Mouse (Mus musculus): ENCODE results near the gene Nup153.
A peak's percentile ranks its signal among the peaks of the same experiment; 100 is the strongest.

Nup153 gene

GRCm38 (mm10) chr13:46728411-46728810, 671 bp upstream of the Nup153 start:
- DNase-seq (ENCODE audit: low spot score), result peak; percentile 22

GRCm38 (mm10) chr13:46727038-46727836, 503 bp downstream of the Nup153 start:
- DNase-seq (ENCODE audit: low spot score), result peak; percentile 45

DNA sequence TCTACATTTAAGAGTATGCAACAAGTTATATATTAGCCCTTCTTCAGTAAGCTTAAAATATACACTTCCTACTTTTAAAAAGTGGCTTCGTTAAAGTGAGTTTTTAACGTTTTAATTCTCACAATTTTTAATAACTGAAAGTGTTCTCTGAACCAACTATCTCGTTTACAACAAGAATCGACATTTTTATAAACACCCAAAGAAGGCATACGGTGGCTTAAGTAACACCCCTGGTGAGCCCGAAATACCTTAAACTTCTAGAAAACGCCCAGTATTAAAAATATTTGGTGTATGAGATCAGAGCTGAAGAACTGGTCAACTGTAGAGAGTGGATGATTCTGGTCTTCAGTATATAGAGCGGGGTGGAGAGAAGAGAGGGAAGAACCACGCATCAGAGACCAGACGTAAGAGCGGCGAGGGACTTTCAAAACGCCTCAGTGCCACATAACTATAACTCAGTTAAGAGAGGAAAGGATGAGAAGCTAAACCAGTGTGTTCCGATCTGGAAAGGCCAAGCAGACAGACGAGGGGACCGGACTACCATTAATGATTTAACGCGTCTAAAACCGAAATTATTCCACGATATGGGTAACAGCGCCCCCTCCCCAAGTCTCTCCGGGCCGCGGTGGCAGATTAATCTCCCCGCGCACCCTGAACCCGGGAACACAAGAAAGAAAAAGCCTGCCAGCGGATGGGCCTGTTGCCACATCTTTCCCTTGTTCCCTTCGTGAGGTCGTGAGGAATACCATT, 1.3 kb downstream of the Nup153 start:
- peak; percentile 18 for DNase-seq (ENCODE audit: low spot score)

DNA sequence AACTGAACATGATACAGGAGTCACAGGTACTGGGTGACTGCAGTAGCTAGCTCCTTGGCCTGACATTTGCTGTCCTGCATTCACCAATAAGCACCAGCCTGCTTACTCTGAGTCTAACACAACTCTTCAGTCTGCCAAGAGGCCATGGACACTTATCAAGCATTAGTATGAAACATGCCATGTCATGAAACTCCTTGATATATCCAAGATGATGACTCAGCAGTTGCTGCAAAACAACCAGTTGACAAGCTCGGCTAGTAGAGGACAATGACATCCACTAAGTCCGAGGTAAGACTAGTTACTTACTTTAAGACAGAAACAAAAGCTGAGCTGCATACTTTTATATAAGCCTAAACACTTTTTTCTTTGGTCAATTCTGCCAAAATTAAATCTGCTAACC, 2.5 kb downstream of the Nup153 start:
- no peak for DNase-seq (ENCODE audit: low spot score)

DNA sequence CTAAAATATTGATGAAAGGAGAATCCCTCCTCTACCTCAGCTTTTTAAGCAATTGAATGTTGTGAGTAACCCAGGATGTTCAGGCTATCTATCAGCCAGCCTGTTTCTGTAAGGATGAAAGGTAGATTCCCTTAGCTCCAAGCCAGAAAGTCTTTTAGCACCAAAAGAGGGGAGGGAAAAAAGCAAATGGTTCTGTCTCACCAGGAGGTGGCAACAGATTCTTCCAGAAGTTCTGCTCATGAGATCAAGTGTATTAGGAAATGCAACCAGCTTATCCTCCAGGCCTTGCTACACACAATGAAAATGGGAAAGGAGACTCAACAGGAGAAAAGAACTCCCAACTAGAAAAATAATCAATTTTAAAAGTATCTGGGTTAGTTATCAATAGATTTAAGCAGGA, 3.4 kb downstream of the Nup153 start:
- no peak for DNase-seq (ENCODE audit: low spot score)

DNA sequence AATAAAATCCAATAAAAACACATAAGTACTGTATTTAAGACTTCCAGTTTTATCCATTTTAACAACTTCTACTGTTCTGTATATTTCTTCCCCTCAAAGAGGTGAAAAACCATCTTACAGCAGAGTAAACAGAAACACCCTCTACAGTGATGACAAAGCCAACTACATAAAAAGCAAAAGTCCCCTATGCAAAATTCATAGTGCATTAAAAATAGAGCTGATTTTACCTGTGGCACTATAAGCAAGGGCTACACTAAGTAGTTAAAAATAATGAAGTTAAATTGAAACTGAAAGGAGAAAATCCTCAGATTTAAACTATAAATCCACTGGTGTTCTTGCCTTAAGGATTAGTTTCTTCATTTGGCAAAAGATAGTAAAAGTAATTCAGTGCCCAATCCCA, 6.7 kb downstream of the Nup153 start:
- DNase-seq (ENCODE audit: low spot score), result no peak

GRCm38 (mm10) chr13:46718893-46719400, 8.8 kb downstream of the Nup153 start:
- no peak for DNase-seq (ENCODE audit: low spot score)

DNA sequence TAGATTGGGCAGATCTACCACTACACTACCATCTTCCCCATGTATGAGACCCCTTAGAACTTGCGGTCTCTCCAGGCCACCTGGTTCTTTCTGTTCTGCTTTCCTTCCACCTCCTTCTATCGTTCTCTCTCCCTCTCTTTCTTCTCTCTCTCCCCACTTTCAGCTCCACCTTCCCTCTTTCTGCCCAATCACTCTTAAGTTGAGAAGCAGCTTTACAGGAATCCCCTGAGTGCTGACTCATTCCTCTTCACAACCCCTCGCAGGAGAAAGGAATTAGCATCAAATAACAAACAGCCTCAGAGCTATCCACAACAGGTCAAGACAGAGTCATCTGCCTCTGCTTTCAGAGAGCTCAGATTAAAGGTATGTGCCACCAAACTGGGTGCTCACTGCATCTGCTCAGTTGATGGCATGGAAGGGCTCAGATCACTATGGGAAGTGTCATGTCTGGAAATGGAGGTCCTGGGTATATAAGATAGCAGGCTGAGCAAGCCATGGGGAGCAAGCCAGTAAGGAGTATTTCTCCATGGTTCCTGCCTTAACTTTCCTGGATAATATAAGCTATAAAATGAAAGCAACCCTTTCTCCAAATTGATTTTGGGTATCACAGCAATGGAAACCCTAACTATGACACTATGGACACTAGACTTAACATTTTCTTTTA, 11.6 kb downstream of the Nup153 start:
- no peak for DNase-seq (ENCODE audit: low spot score)

DNA sequence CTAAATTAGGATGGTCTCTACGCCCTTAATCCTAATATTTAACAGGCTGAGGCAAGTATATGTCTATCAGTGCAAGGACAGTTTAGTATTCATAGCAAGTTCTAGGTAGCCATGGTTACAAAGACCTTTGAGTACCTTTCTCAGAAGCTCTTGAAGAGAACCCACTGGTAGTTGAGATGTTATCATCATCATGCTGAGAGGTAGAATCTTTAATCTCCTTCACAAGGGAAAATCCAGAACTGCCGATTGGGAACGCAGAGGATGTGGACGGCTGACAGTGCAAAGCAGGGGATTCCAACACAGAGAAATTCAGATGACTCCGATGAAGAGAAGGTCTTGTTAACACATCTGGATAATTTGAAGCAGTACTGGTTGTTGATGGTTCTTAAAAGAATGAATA, 14.3 kb downstream of the Nup153 start:
- DNase-seq (ENCODE audit: low spot score), result no peak

DNA sequence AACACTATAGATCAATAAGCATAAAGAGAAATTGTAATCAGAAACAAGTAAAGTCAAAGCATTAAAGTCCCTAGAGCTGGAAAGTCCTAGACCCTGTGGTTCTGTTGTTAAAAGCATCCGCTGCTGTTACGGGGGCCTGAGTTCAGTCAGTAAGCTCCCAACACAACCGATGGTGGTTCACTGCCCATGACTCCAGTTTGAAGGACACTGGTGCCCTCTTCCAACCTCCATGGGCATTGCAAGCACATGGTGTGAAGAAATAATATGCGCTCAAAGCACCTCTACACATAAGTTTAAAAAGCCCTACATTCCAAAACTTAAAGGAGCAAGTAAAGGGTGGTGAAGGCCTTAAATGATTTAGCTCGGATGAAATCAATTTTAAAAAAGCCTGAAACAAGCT, 24.6 kb downstream of the Nup153 start:
- DNase-seq (ENCODE audit: low spot score), result no peak

GRCm38 (mm10) chr13:46701486-46701885, 26.3 kb downstream of the Nup153 start:
- no peak for DNase-seq (ENCODE audit: low spot score)

DNA sequence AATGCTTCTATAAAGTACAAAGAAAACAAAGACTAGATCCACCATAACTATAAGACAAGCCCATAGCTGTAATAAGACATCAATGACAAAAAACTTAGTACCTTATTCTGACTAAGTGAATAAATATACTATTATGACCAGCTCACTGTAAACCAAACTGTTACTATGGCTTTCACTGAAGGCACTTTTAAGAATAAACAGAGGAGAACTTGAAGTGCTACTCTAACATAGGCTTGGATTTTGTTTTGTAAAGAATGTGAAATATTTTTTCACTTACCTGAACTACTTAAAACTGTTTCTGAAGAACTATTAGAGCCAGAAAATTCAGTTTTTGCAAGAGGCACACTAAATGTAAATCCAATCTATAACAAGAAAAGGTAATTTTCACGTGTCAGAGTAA, 28.4 kb downstream of the Nup153 start:
- no peak for DNase-seq (ENCODE audit: low spot score)

DNA sequence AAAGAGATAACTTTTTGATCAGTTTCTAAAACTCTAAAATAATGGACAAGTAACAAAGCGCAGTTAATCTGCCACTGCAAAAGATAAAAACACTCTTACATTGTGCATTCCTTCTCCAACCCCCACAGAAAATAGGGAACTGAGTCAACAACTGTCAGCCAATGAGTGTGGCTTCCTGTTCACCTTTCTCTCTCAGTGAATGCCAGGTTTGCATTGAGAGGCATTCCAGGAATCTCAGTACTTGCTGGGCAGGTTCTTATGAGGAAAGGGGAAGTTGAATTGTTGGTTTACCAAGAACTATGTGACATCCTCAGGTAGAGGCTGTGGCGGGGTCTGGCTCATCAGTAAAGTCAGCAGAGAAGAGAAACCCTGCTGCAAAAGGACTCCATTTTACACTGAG, 31.0 kb downstream of the Nup153 start:
- DNase-seq (ENCODE audit: low spot score), result no peak

DNA sequence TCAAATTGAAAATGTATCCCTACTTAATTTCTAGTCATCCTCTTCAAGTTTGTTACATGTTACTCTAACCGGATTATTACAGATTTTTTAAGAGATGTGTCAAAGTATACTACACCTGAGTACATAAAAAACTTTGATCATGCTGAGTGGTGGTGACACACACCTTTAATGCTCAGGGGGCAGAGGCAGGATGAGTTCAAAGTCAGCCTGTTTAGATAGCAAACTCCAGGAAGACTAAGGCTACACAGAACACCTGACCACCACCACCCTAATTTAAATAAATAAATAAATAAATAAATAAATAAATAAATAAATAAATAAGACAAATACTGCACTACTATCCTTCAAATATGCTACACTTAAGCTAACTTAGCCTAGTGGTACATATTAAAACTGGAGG, 31.8 kb downstream of the Nup153 start:
- DNase-seq (ENCODE audit: low spot score), result no peak

GRCm38 (mm10) chr13:46695296-46695908, 32.3 kb downstream of the Nup153 start:
- no peak for DNase-seq (ENCODE audit: low spot score)

- no peak for DNase-seq (ENCODE audit: low spot score)
Measured at GRCm38 (mm10) chr13:46690559-46691241, 37.0 kb downstream of the Nup153 start.

DNA sequence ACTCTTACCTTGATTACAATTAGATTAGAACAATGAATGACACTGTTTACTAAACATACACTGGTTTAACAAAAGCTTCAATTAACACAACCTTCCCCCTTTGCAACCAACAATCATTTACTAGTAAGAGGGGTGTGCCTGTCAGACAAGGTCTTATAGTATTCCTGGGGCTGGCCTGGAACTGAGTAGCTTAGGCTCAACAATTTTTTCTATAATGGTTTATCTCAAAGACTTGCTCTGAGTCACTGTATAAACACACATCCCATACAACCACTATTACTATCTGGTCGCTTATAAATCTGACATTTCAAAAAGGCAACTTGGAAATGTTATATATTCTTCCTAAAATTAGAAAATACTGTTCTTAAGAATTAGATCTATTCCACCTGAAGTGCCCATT, 44.4 kb downstream of the Nup153 start:
- no peak for DNase-seq (ENCODE audit: low spot score)

DNA sequence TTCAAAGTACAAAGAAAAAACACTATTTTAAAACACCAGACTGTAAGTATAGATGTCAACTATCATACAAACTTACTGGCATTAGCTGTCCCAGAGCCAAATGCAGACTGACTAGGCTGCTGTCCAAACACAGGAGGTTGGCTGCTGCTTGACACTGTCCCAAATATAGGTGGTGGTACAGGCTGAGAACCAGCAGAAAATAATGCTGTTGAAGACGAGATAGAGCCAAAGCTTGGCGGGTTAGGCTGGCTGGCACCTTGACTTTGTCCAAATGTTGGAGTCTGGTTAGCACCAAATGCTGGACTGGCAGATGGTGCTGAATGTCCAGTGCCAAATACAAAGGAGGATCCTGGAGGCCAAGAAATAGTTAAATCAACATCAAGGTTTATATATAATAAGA, 44.8 kb downstream of the Nup153 start:
- no peak for DNase-seq (ENCODE audit: low spot score)

GRCm38 (mm10) chr13:46677721-46678120, 50.0 kb downstream of the Nup153 start:
- DNase-seq (ENCODE audit: low spot score), result no peak

- no peak for DNase-seq (ENCODE audit: low spot score)
Measured at GRCm38 (mm10) chr13:46674601-46675000, 53.1 kb downstream of the Nup153 start.

- DNase-seq (ENCODE audit: low spot score), result no peak
Measured at GRCm38 (mm10) chr13:46670514-46670913, 57.2 kb downstream of the Nup153 start.
